Mouse (Mus musculus) heart, embryonic 10.5 days (tissue): ENCODE results near the gene Tox2. TPM values are rescaled to one million over a fixed set of nuclear protein-coding genes. Genes with fewer than 3 reads are reported as not detected.

Source experiments
- DNase-seq: peaks from one replicate; pipeline ENCODE4 v3.0.0-alpha.2; 2017; ENCODE audit warnings: low spot score
- H3K27ac ChIP-seq: fragments of 300-500 bp; sonication (generic); 2 replicates; pipeline ENCODE4 v1.5.1; 2016; ENCODE audit warnings: mild to moderate bottlenecking
- H3K27me3 ChIP-seq: fragments of 300-500 bp; sonication (generic); 2 replicates; pipeline ENCODE4 v1.6.1; 2016; ENCODE audit warnings: mild to moderate bottlenecking; ENCODE audit not compliant: poor library complexity, insufficient read depth, severe bottlenecking
- H3K36me3 ChIP-seq: fragments of 300-500 bp; sonication (generic); 2 replicates; pipeline ENCODE4 v1.6.1; 2016; ENCODE audit warnings: mild to moderate bottlenecking, moderate library complexity
- H3K4me1 ChIP-seq: fragments of 300-500 bp; sonication (generic); 2 replicates; pipeline ENCODE4 v1.6.1; 2016; ENCODE audit warnings: mild to moderate bottlenecking
- H3K4me3 ChIP-seq: fragments of 300-500 bp; sonication (generic); 2 replicates; pipeline ENCODE4 v1.5.1; 2016; ENCODE audit warnings: mild to moderate bottlenecking, moderate library complexity
- H3K9me3 ChIP-seq: fragments of 300-500 bp; sonication (generic); 2 replicates; pipeline ENCODE4 v1.6.1; 2016; ENCODE audit warnings: mild to moderate bottlenecking, moderate library complexity
- WGBS: fragments of 180-500 bp; shearing (Covaris S2); methylation state at CpG from one replicate; pipeline ENCODE4 v1.1.7; 2016; 5-methylcytosine and 5-hydroxymethylcytosine counted together
- polyA plus RNA-seq: library from polyadenylated mRNA; unstranded; fragments of >200 nt; fragmentation: Nextera tagmentation; extraction: Ambion mirVana; gene quantifications from 2 replicates; pipeline ENCODE4 v1.2.1, GENCODE M21; 2016

Tox2 gene
- polyA plus RNA-seq, 1 experiment from 2014 or later, result 2.0 TPM

GRCm38 (mm10) chr2:163349411-163349810 lies 146.5 kb downstream of the Tox2 start:
- no peaks in the 10 kb centered on the region for H3K27me3 ChIP-seq
- WGBS, result 71% methylated on average over 9 of the region's 9 CpGs
- DNase-seq, result no peak
- no peak overlapping the region for H3K4me3 ChIP-seq
- no peaks in the 10 kb centered on the region for H3K9me3 ChIP-seq
- peaks cover 81% of the 10 kb centered on the region for H3K4me1 ChIP-seq
- peaks cover 46% of the 10 kb centered on the region for H3K36me3 ChIP-seq
- no peak overlapping the region for H3K27ac ChIP-seq

- Histone ChIP-seq H3K4me1 (peaks cover 85% of the 10 kb centered on the region), H3K27me3 (no peaks in the 10 kb centered on the region), H3K9me3 (no peaks in the 10 kb centered on the region), H3K36me3 (peaks cover 38% of the 10 kb centered on the region), H3K4me3 (no peak overlapping the region), H3K27ac (peak overlapping the region; percentile 60; the same call in 1 of the 2 replicates)
- DNase-seq, result no peak
- 45% methylated on average over 5 of the region's 5 CpGs for WGBS
Measured at GRCm38 (mm10) chr2:163350443-163350842, 147.5 kb downstream of the Tox2 start.

GRCm38 (mm10) chr2:163353731-163354130 lies 150.8 kb downstream of the Tox2 start:
- peaks cover 90% of the 10 kb centered on the region for H3K4me1 ChIP-seq
- peak; percentile 97 for DNase-seq
- H3K36me3 ChIP-seq, result peaks cover 14% of the 10 kb centered on the region; the same call in 1 of the 2 replicates
- H3K27ac ChIP-seq, result peak overlapping the region; percentile 88
- no peaks in the 10 kb centered on the region for H3K27me3 ChIP-seq
- H3K4me3 ChIP-seq, result peak overlapping the region; percentile 16; the same call in 1 of the 2 replicates
- no peaks in the 10 kb centered on the region for H3K9me3 ChIP-seq
- WGBS, result 6% methylated on average over 7 of the region's 7 CpGs

- Histone ChIP-seq H3K36me3 (peaks cover 8% of the 10 kb centered on the region; the same call in 1 of the 2 replicates), H3K4me3 (peak overlapping the region; percentile 35; the same call in 1 of the 2 replicates), H3K9me3 (no peaks in the 10 kb centered on the region), H3K27ac (peak overlapping the region; percentile 88), H3K4me1 (peaks cover 91% of the 10 kb centered on the region), H3K27me3 (no peaks in the 10 kb centered on the region)
- DNase-seq, result no peak
- WGBS, result 64% methylated on average over 8 of the region's 8 CpGs
Measured at GRCm38 (mm10) chr2:163355666-163356065, 152.7 kb downstream of the Tox2 start.

GRCm38 (mm10) chr2:163356113-163356840 lies 153.4 kb downstream of the Tox2 start:
- H3K27ac ChIP-seq, result peak overlapping the region; percentile 88
- H3K4me1 ChIP-seq, result peaks cover 97% of the 10 kb centered on the region
- peak; percentile 88 for DNase-seq
- H3K4me3 ChIP-seq, result peak overlapping the region; percentile 35
- H3K36me3 ChIP-seq, result peaks cover 7% of the 10 kb centered on the region; the same call in 1 of the 2 replicates
- no peaks in the 10 kb centered on the region for H3K9me3 ChIP-seq
- no peaks in the 10 kb centered on the region for H3K27me3 ChIP-seq
- 51% methylated on average over 12 of the region's 12 CpGs for WGBS

- Histone ChIP-seq H3K4me3 (no peak overlapping the region), H3K27me3 (no peaks in the 10 kb centered on the region), H3K36me3 (peaks cover 11% of the 10 kb centered on the region), H3K27ac (peak overlapping the region; percentile 85), H3K9me3 (no peaks in the 10 kb centered on the region), H3K4me1 (peaks cover 96% of the 10 kb centered on the region)
- no peak for DNase-seq
- WGBS, result 60% methylated on average over 5 of the region's 5 CpGs
Measured at GRCm38 (mm10) chr2:163358662-163359061, 155.7 kb downstream of the Tox2 start.

- Histone ChIP-seq H3K27me3 (no peaks in the 10 kb centered on the region), H3K4me1 (peaks cover 96% of the 10 kb centered on the region), H3K9me3 (no peaks in the 10 kb centered on the region), H3K27ac (peak overlapping the region; percentile 85), H3K4me3 (0 out of 2 replicates have a peak overlapping the region, but pooled peaks have one; percentile 5), H3K36me3 (peaks cover 11% of the 10 kb centered on the region)
- 8% methylated on average over 2 of the region's 2 CpGs for WGBS
- DNase-seq, result no peak
Measured at GRCm38 (mm10) chr2:163359253-163359652, 156.3 kb downstream of the Tox2 start.

- peaks cover 93% of the 10 kb centered on the region for H3K4me1 ChIP-seq
- peak overlapping the region; percentile 85 for H3K27ac ChIP-seq
- no peak overlapping the region for H3K4me3 ChIP-seq
- H3K9me3 ChIP-seq, result no peaks in the 10 kb centered on the region
- H3K36me3 ChIP-seq, result peaks cover 11% of the 10 kb centered on the region
- 65% methylated on average over 16 of the region's 16 CpGs for WGBS
- DNase-seq, result no peak
- H3K27me3 ChIP-seq, result no peaks in the 10 kb centered on the region
Measured at GRCm38 (mm10) chr2:163360858-163361623, 158.1 kb downstream of the Tox2 start.

GRCm38 (mm10) chr2:163362940-163363921 lies 160.3 kb downstream of the Tox2 start:
- WGBS, result 26% methylated on average over 12 of the region's 12 CpGs
- DNase-seq, result peak; percentile 85
- Histone ChIP-seq H3K4me3 (peak overlapping the region; percentile 31), H3K9me3 (no peaks in the 10 kb centered on the region), H3K27ac (peak overlapping the region; percentile 91), H3K4me1 (peaks cover 80% of the 10 kb centered on the region), H3K27me3 (no peaks in the 10 kb centered on the region), H3K36me3 (peaks cover 21% of the 10 kb centered on the region)

GRCm38 (mm10) chr2:163364785-163365541 lies 162.0 kb downstream of the Tox2 start:
- H3K9me3 ChIP-seq, result no peaks in the 10 kb centered on the region
- H3K27me3 ChIP-seq, result no peaks in the 10 kb centered on the region
- H3K27ac ChIP-seq, result peak overlapping the region; percentile 91
- WGBS, result 50% methylated on average over 18 of the region's 18 CpGs
- H3K4me3 ChIP-seq, result peak overlapping the region; percentile 31; the same call in 1 of the 2 replicates
- no peak for DNase-seq
- H3K36me3 ChIP-seq, result peaks cover 28% of the 10 kb centered on the region
- H3K4me1 ChIP-seq, result peaks cover 75% of the 10 kb centered on the region

GRCm38 (mm10) chr2:163370175-163370574 lies 167.2 kb downstream of the Tox2 start:
- WGBS, result 60% methylated on average over 4 of the region's 4 CpGs
- peaks cover 56% of the 10 kb centered on the region for H3K4me1 ChIP-seq
- H3K9me3 ChIP-seq, result no peaks in the 10 kb centered on the region
- no peak for DNase-seq
- H3K27ac ChIP-seq, result peak overlapping the region; percentile 62; the same call in 1 of the 2 replicates
- H3K36me3 ChIP-seq, result peaks cover 63% of the 10 kb centered on the region
- H3K4me3 ChIP-seq, result no peak overlapping the region
- H3K27me3 ChIP-seq, result peaks cover 12% of the 10 kb centered on the region
